In the genomic region with DNA sequence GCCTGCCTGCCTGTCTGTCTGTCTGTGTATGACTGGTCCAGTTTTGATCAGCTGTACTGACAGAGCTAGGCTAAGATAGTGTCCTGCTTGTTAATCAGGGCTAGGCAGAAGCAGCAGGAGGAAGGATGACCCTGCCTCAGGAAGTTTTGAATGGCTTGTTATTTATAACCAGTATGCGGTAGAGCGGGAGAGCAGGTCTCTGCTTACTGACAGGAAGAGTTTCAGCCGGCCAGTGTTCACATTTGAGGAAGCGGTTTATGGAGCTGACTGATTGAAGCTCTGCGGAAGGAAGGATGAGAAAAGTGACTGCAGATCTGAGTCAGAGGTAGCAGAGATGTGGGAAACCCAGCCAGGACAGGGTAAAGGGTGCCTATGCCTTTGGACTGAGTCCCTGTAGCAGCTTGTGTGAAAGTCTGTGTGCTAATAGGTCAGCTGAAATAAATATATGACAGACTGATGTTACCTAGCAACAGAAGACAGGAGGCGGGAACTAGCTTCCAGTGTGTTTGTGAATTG, we compare ENCODE assay signal across 8 mouse cellular contexts. TPM values are rescaled to one million over a fixed set of nuclear protein-coding genes. Genes with fewer than 3 reads are reported as not detected.
DNase-seq lines count a peak whose midpoint lies in the region; ATAC-seq and TF ChIP-seq lines count a peak whose summit lies in the region.

No protein-coding gene starts in this region.

- no peaks in the 10 kb centered on the region for H3K27me3 ChIP-seq in forebrain, embryonic 14.5 days (replicated peaks; ENCODE audit: control insufficient read depth, insufficient read depth, low read length)
- no peaks in the 10 kb centered on the region for H3K27me3 ChIP-seq in forebrain, embryonic 11.5 days (ENCODE audit: control insufficient read depth, insufficient read depth, low read length)
- no peaks in the 10 kb centered on the region for H3K27me3 ChIP-seq in heart, embryonic 11.5 days (ENCODE audit: control insufficient read depth, insufficient read depth, low read length)
- H3K27me3 ChIP-seq in kidney, embryonic 14.5 days (ENCODE audit: control insufficient read depth, insufficient read depth, low read length) = no peaks in the 10 kb centered on the region
- H3K27me3 ChIP-seq in liver, postnatal 0 days (ENCODE audit: insufficient read depth, low read length) = no peaks in the 10 kb centered on the region
- peaks cover 12% of the 10 kb centered on the region for H3K27me3 ChIP-seq in neural tube, embryonic 12.5 days (replicated peaks)

- no peak overlapping the region for H3K4me2 ChIP-seq in forebrain, embryonic 14.5 days (ENCODE audit: low read length)
- H3K4me2 ChIP-seq in forebrain, embryonic 11.5 days (ENCODE audit: low read depth, low read length, severe bottlenecking) = no peak overlapping the region
- peak overlapping the region; percentile 55 for H3K4me2 ChIP-seq in heart, embryonic 11.5 days
- 0 out of 2 replicates have a peak overlapping the region, but pooled peaks have one; percentile 1 for H3K4me2 ChIP-seq in kidney, embryonic 14.5 days (replicated peaks; ENCODE audit: low read depth, low read length)
- H3K4me2 ChIP-seq in liver, postnatal 0 days (ENCODE audit: low read depth, low read length) = peak overlapping the region; percentile 54
- H3K4me2 ChIP-seq in neural tube, embryonic 12.5 days (replicated peaks) = peak overlapping the region; percentile 14; the same call in 1 of the 2 replicates

- TF ChIP-seq EP300 in liver, postnatal 0 days (IDR thresholded peaks at IDR 0.05; ENCODE audit: low read depth) = peak; percentile 86

- no peak overlapping the region for H3K27ac ChIP-seq in forebrain, embryonic 14.5 days (ENCODE audit: low read depth, low read length)
- H3K27ac ChIP-seq in forebrain, embryonic 11.5 days (ENCODE audit: low read depth, low read length) = no peak overlapping the region
- peak overlapping the region; percentile 82 for H3K27ac ChIP-seq in heart, embryonic 11.5 days (ENCODE audit: low read depth, low read length)
- no peak overlapping the region; the same call in 1 of the 2 replicates for H3K27ac ChIP-seq in kidney, embryonic 14.5 days (ENCODE audit: low read depth, low read length)
- H3K27ac ChIP-seq in liver, postnatal 0 days (ENCODE audit: low read depth) = peak overlapping the region; percentile 78
- H3K27ac ChIP-seq in neural tube, embryonic 12.5 days = no peak overlapping the region

- H3K4me3 ChIP-seq in forebrain, embryonic 14.5 days (ENCODE audit: low read depth, low read length) = no peak overlapping the region
- no peak overlapping the region for H3K4me3 ChIP-seq in forebrain, embryonic 11.5 days (ENCODE audit: low read depth, low read length)
- peak overlapping the region; percentile 11 for H3K4me3 ChIP-seq in heart, embryonic 11.5 days (ENCODE audit: low read depth, low read length)
- H3K4me3 ChIP-seq in kidney, embryonic 14.5 days (ENCODE audit: low read length) = 0 out of 2 replicates have a peak overlapping the region, but pooled peaks have one; percentile 6
- H3K4me3 ChIP-seq in liver, postnatal 0 days (ENCODE audit: low read depth, low read length) = peak overlapping the region; percentile 31
- no peak overlapping the region for H3K4me3 ChIP-seq in neural tube, embryonic 12.5 days

- peak; percentile 28 for DNase-seq in forebrain, embryonic 14.5 days (ENCODE audit: low spot score)
- DNase-seq in forebrain, embryonic 11.5 days (ENCODE audit: low spot score) = no peak
- peak; percentile 56 for DNase-seq in brain, adult 2 months (ENCODE audit: low read depth, low spot score)
- DNase-seq in liver, postnatal 0 days = peak; percentile 52
- DNase-seq in urinary bladder, postnatal 25 days (ENCODE audit: low spot score) = no peak

- 69% methylated on average over 6 of the region's 6 CpGs for WGBS in forebrain, embryonic 14.5 days
- 72% methylated on average over 6 of the region's 6 CpGs for WGBS in forebrain, embryonic 11.5 days
- 27% methylated on average over 6 of the region's 6 CpGs for WGBS in heart, embryonic 11.5 days (ENCODE audit: insufficient replicate concordance)
- 15% methylated on average over 6 of the region's 6 CpGs for WGBS in kidney, embryonic 14.5 days
- WGBS in liver, postnatal 0 days (ENCODE audit: insufficient replicate concordance) = 22% methylated on average over 6 of the region's 6 CpGs
- WGBS in neural tube, embryonic 12.5 days = 36% methylated on average over 6 of the region's 6 CpGs

- H3K9ac ChIP-seq in forebrain, embryonic 14.5 days (ENCODE audit: low read length) = no peak overlapping the region
- no peak overlapping the region; the same call in 1 of the 2 replicates for H3K9ac ChIP-seq in forebrain, embryonic 11.5 days (ENCODE audit: low read length)
- peak overlapping the region; percentile 13 for H3K9ac ChIP-seq in heart, embryonic 11.5 days (ENCODE audit: low read depth, low read length)
- 0 out of 2 replicates have a peak overlapping the region, but pooled peaks have one; percentile 4 for H3K9ac ChIP-seq in kidney, embryonic 14.5 days (ENCODE audit: low read depth, low read length)
- peak overlapping the region; percentile 54 for H3K9ac ChIP-seq in liver, postnatal 0 days (replicated peaks)
- H3K9ac ChIP-seq in neural tube, embryonic 12.5 days = no peak overlapping the region

- no peaks in the 10 kb centered on the region for H3K36me3 ChIP-seq in forebrain, embryonic 14.5 days (ENCODE audit: control insufficient read depth, insufficient read depth, low read length)
- H3K36me3 ChIP-seq in forebrain, embryonic 11.5 days (ENCODE audit: control insufficient read depth, insufficient read depth, low read length) = no peaks in the 10 kb centered on the region
- H3K36me3 ChIP-seq in heart, embryonic 11.5 days (ENCODE audit: control insufficient read depth, insufficient read depth, low read length) = no peaks in the 10 kb centered on the region
- no peaks in the 10 kb centered on the region for H3K36me3 ChIP-seq in kidney, embryonic 14.5 days (ENCODE audit: control insufficient read depth, insufficient read depth, low read length)
- peaks cover 5% of the 10 kb centered on the region; the same call in 1 of the 2 replicates for H3K36me3 ChIP-seq in liver, postnatal 0 days (replicated peaks; ENCODE audit: insufficient read depth, low read length)
- no peaks in the 10 kb centered on the region for H3K36me3 ChIP-seq in neural tube, embryonic 12.5 days

- peak; percentile 57; the same call in 1 of the 2 replicates for ATAC-seq in forebrain, embryonic 14.5 days
- no peak for ATAC-seq in forebrain, embryonic 11.5 days (replicated peaks; ENCODE audit: low FRiP score)
- peak; percentile 85 for ATAC-seq in heart, embryonic 11.5 days (replicated peaks; ENCODE audit: insufficient number of reproducible peaks, low FRiP score, low TSS enrichment)
- ATAC-seq in kidney, embryonic 14.5 days (ENCODE audit: low FRiP score, low TSS enrichment) = peak; percentile 77
- ATAC-seq in liver, postnatal 0 days = peak; percentile 87
- peak; percentile 61; the same call in 1 of the 2 replicates for ATAC-seq in neural tube, embryonic 12.5 days (ENCODE audit: low FRiP score, low read depth)

- H3K4me1 ChIP-seq in forebrain, embryonic 14.5 days (ENCODE audit: control insufficient read depth, insufficient read depth, low read length) = peaks cover 4% of the 10 kb centered on the region; the same call in 1 of the 2 replicates
- peaks cover 3% of the 10 kb centered on the region; the same call in 1 of the 2 replicates for H3K4me1 ChIP-seq in forebrain, embryonic 11.5 days (replicated peaks; ENCODE audit: control insufficient read depth, insufficient read depth, low read length)
- H3K4me1 ChIP-seq in heart, embryonic 11.5 days (ENCODE audit: control insufficient read depth, insufficient read depth, low read length) = peaks cover 8% of the 10 kb centered on the region
- H3K4me1 ChIP-seq in kidney, embryonic 14.5 days (ENCODE audit: control insufficient read depth, insufficient read depth, low read length) = peaks cover 13% of the 10 kb centered on the region; the same call in 1 of the 2 replicates
- peaks cover 22% of the 10 kb centered on the region for H3K4me1 ChIP-seq in liver, postnatal 0 days (ENCODE audit: insufficient read depth)
- peaks cover 22% of the 10 kb centered on the region for H3K4me1 ChIP-seq in neural tube, embryonic 12.5 days

- TF ChIP-seq CTCF in liver, postnatal 0 days (IDR thresholded peaks at IDR 0.05; ENCODE audit: low read depth) = no peak

- 0 out of 2 replicates have a peak, but pooled peaks cover 2% of the 10 kb centered on the region for H3K9me3 ChIP-seq in forebrain, embryonic 14.5 days (replicated peaks; ENCODE audit: control insufficient read depth, low read length)
- no peaks in the 10 kb centered on the region for H3K9me3 ChIP-seq in forebrain, embryonic 11.5 days (ENCODE audit: control insufficient read depth, low read length)
- H3K9me3 ChIP-seq in heart, embryonic 11.5 days (replicated peaks; ENCODE audit: control insufficient read depth, low read length) = no peaks in the 10 kb centered on the region
- no peaks in the 10 kb centered on the region for H3K9me3 ChIP-seq in kidney, embryonic 14.5 days (ENCODE audit: control insufficient read depth, low read length)
- H3K9me3 ChIP-seq in liver, postnatal 0 days (ENCODE audit: low read length) = no peaks in the 10 kb centered on the region
- H3K9me3 ChIP-seq in neural tube, embryonic 12.5 days = no peaks in the 10 kb centered on the region

RNA-seq across cellular contexts. Expression of gene Dennd2c, which starts 27.9 kb away (rescaled TPM):
- 0.66 and 0.88 TPM in 2 replicates for polyA plus RNA-seq in forebrain, embryonic 14.5 days (2014; fragmentation: Nextera tagmentation; extraction: Ambion mirVana)
- 2.4 and 2.7 TPM in 2 replicates for polyA plus RNA-seq in forebrain, embryonic 11.5 days (2014; fragmentation: Nextera tagmentation; extraction: Ambion mirVana)
- polyA plus RNA-seq in heart, embryonic 11.5 days (2014; fragmentation: Nextera tagmentation; extraction: Ambion mirVana) = 5.0 TPM in 2 replicates
- 2.2 and 3.6 TPM in 2 replicates for polyA plus RNA-seq in kidney, embryonic 14.5 days (2014; fragmentation: Nextera tagmentation; extraction: Ambion mirVana)
- polyA plus RNA-seq in liver, postnatal 0 days (2015; fragmentation: Nextera tagmentation; extraction: Ambion mirVana) = 2.7 and 2.8 TPM in 2 replicates
- 3.0 and 3.1 TPM in 2 replicates for polyA plus RNA-seq in neural tube, embryonic 12.5 days (2016; fragmentation: Nextera tagmentation; extraction: Ambion mirVana)

RNA-seq across cellular contexts. Expression of gene Bcas2, which starts 41.2 kb away (rescaled TPM):
- polyA plus RNA-seq in forebrain, embryonic 14.5 days (2014; fragmentation: Nextera tagmentation; extraction: Ambion mirVana) = 196 and 221 TPM in 2 replicates
- polyA plus RNA-seq in forebrain, embryonic 11.5 days (2014; fragmentation: Nextera tagmentation; extraction: Ambion mirVana) = 238 and 272 TPM in 2 replicates
- 141 and 157 TPM in 2 replicates for polyA plus RNA-seq in heart, embryonic 11.5 days (2014; fragmentation: Nextera tagmentation; extraction: Ambion mirVana)
- polyA plus RNA-seq in kidney, embryonic 14.5 days (2014; fragmentation: Nextera tagmentation; extraction: Ambion mirVana) = 195 and 223 TPM in 2 replicates
- polyA plus RNA-seq in liver, postnatal 0 days (2015; fragmentation: Nextera tagmentation; extraction: Ambion mirVana) = 71.7 and 73.7 TPM in 2 replicates
- polyA plus RNA-seq in neural tube, embryonic 12.5 days (2016; fragmentation: Nextera tagmentation; extraction: Ambion mirVana) = 215 and 218 TPM in 2 replicates

RNA-seq across cellular contexts. Expression of gene Ampd1, which starts 56.5 kb away (rescaled TPM):
- polyA plus RNA-seq in forebrain, embryonic 14.5 days (2014; fragmentation: Nextera tagmentation; extraction: Ambion mirVana) = not detected in 2 replicates
- polyA plus RNA-seq in forebrain, embryonic 11.5 days (2014; fragmentation: Nextera tagmentation; extraction: Ambion mirVana) = 0.12 TPM in 1 of 2 replicates, not detected in the other
- polyA plus RNA-seq in heart, embryonic 11.5 days (2014; fragmentation: Nextera tagmentation; extraction: Ambion mirVana) = 0.62 TPM in 1 of 2 replicates, not detected in the other
- polyA plus RNA-seq in kidney, embryonic 14.5 days (2014; fragmentation: Nextera tagmentation; extraction: Ambion mirVana) = not detected in 2 replicates
- 0.37 TPM in 1 of 2 replicates, not detected in the other for polyA plus RNA-seq in liver, postnatal 0 days (2015; fragmentation: Nextera tagmentation; extraction: Ambion mirVana)
- polyA plus RNA-seq in neural tube, embryonic 12.5 days (2016; fragmentation: Nextera tagmentation; extraction: Ambion mirVana) = 0.66 and 0.88 TPM in 2 replicates

Comparison
In these comparisons a context has a peak if more than half of its experiments do, and no peak if none do; other contexts are left out.
1. DNase-seq: peak in forebrain, embryonic 14.5 days (single experiment), brain, adult 2 months (single experiment) and liver, postnatal 0 days (single experiment); none in forebrain, embryonic 11.5 days (single experiment) and urinary bladder, postnatal 25 days (single experiment).
2. H3K27ac ChIP-seq: peak in heart, embryonic 11.5 days (single experiment) and liver, postnatal 0 days (single experiment); none in forebrain, embryonic 14.5 days (single experiment), forebrain, embryonic 11.5 days (single experiment), kidney, embryonic 14.5 days (single experiment) and neural tube, embryonic 12.5 days (single experiment).
3. H3K4me2 ChIP-seq: peak in heart, embryonic 11.5 days (single experiment), kidney, embryonic 14.5 days (single experiment), liver, postnatal 0 days (single experiment) and neural tube, embryonic 12.5 days (single experiment); none in forebrain, embryonic 14.5 days (single experiment) and forebrain, embryonic 11.5 days (single experiment).
4. H3K4me3 ChIP-seq: peak in heart, embryonic 11.5 days (single experiment), kidney, embryonic 14.5 days (single experiment) and liver, postnatal 0 days (single experiment); none in forebrain, embryonic 14.5 days (single experiment), forebrain, embryonic 11.5 days (single experiment) and neural tube, embryonic 12.5 days (single experiment).
5. H3K9ac ChIP-seq: peak in heart, embryonic 11.5 days (single experiment), kidney, embryonic 14.5 days (single experiment) and liver, postnatal 0 days (single experiment); none in forebrain, embryonic 14.5 days (single experiment), forebrain, embryonic 11.5 days (single experiment) and neural tube, embryonic 12.5 days (single experiment).